Mouse (Mus musculus): ENCODE results near the gene Dcaf8.

- TF ChIP-seq CTCF (IDR thresholded peaks at IDR 0.05; ENCODE audit: low read depth), result no peak
- TF ChIP-seq EP300 (IDR thresholded peaks at IDR 0.05; ENCODE audit: low read depth), result no peak
These were observed 40.0 kb upstream of the Dcaf8 start for GRCm38 (mm10) chr1:172107777-172108477.
